Mouse (Mus musculus): ENCODE measurements at regions not wholly inside any gene's neighbourhood (a gene's known extent, or its start where the extent isn't known, plus 50 kb on each side); places are given as distances from the start of the nearest gene placed in this dataset.
"Not testable (repeated sequence)": the region's sequence is repeated elsewhere in the genome, so short reads cannot be mapped to it uniquely, and the experiment has no call there.

DNA sequence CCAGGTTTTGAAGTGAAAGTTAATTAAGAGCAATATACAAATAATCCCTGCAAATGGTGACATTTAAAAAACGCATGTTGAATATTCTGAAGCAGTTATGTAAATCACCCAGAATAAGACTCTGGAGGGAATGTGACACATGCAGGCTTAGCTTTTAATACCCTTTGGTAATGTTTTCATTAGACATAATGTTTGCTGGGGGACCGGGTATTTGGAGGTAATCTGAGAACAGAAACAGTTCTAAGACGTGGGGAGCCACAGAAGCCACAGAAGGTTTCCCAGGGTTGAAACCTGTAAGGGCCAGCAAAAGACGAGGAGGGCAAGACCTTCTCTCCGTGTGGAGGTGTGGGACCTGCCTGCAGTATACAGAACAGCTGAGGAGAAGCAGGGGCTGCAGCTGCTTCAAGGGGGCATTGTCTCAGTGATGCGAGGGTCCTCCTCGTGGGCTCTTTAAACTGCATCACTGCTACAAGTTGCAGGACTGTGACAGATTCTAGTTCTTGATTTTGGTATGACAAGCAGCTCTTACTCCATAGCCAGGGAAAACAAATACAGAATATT is 184.9 kb downstream of the Brms1l start:
- Histone ChIP-seq H3K36me3 (no peaks in the 10 kb centered on the region), H3K27ac (no peak overlapping the region), H3K27me3 (ENCODE audit: insufficient read depth, poor library complexity, severe bottlenecking) (no peaks in the 10 kb centered on the region), H3K4me1 (no peaks in the 10 kb centered on the region), H3K4me3 (no peak overlapping the region), H3K9me3 (no peaks in the 10 kb centered on the region)
- WGBS = 29% methylated on average over 7 of the region's 7 CpGs
- DNase-seq (ENCODE audit: low spot score) = no peak

DNA sequence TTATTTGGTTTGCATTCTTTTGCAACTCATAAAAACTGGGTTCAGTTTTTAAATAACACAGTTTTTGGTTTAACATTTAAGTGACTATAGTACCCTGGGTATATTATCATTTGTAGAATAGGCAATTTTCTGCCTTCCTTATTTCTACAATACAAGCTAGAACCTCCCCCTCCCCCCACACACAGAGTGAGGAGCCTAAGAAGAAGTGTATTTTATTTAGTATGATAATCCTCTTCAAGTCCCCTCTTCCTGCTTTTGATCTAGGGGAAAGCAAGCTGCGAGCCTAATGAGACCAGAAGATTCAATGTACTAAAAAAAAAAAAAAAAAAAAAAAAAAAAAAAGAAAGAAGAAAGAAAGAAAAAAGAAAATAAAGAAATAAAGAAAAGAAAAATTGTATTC is 184.4 kb downstream of the Brms1l start:
- DNase-seq (ENCODE audit: low spot score) = no peak
- Histone ChIP-seq H3K4me1 (no peaks in the 10 kb centered on the region), H3K27ac (no peak overlapping the region), H3K9me3 (no peaks in the 10 kb centered on the region), H3K36me3 (no peaks in the 10 kb centered on the region), H3K27me3 (ENCODE audit: insufficient read depth, poor library complexity, severe bottlenecking) (no peaks in the 10 kb centered on the region), H3K4me3 (no peak overlapping the region)
- WGBS = 24% methylated on average over 1 of the region's 1 CpGs

- Histone ChIP-seq H3K4me1 (no peaks in the 10 kb centered on the region), H3K36me3 (no peaks in the 10 kb centered on the region), H3K4me3 (no peak overlapping the region), H3K27me3 (ENCODE audit: insufficient read depth, poor library complexity, severe bottlenecking) (no peaks in the 10 kb centered on the region), H3K9me3 (no peaks in the 10 kb centered on the region), H3K27ac (no peak overlapping the region)
- 65% methylated on average over 4 of the region's 4 CpGs for WGBS
- no peak for DNase-seq (ENCODE audit: low spot score)
These were observed 173.9 kb downstream of the Brms1l start for GRCm38 (mm10) chr12:56009976-56010375.

- 83% methylated on average over 4 of the region's 4 CpGs for WGBS
- H3K27ac ChIP-seq = no peak overlapping the region
- DNase-seq (ENCODE audit: low spot score) = no peak
- no peak overlapping the region for H3K4me3 ChIP-seq
- H3K36me3 ChIP-seq = no peaks in the 10 kb centered on the region
- no peaks in the 10 kb centered on the region for H3K4me1 ChIP-seq
- no peaks in the 10 kb centered on the region for H3K27me3 ChIP-seq (ENCODE audit: insufficient read depth, poor library complexity, severe bottlenecking)
- H3K9me3 ChIP-seq = no peaks in the 10 kb centered on the region
These were observed 169.7 kb downstream of the Brms1l start for GRCm38 (mm10) chr12:56005846-56006245.

- H3K36me3 ChIP-seq = no peaks in the 10 kb centered on the region
- H3K4me3 ChIP-seq = no peak overlapping the region
- no peaks in the 10 kb centered on the region for H3K9me3 ChIP-seq
- H3K4me1 ChIP-seq = no peaks in the 10 kb centered on the region
- 60% methylated on average over 6 of the region's 6 CpGs for WGBS
- no peak for DNase-seq (ENCODE audit: low spot score)
- H3K27ac ChIP-seq = no peak overlapping the region
- H3K27me3 ChIP-seq (ENCODE audit: insufficient read depth, poor library complexity, severe bottlenecking) = no peaks in the 10 kb centered on the region
These were observed 169.2 kb downstream of the Brms1l start for GRCm38 (mm10) chr12:56005321-56005720.

GRCm38 (mm10) chr12:56004479-56004878 is 168.4 kb downstream of the Brms1l start:
- Histone ChIP-seq H3K36me3 (no peaks in the 10 kb centered on the region), H3K9me3 (no peaks in the 10 kb centered on the region), H3K4me1 (no peaks in the 10 kb centered on the region), H3K27ac (no peak overlapping the region), H3K4me3 (no peak overlapping the region), H3K27me3 (ENCODE audit: insufficient read depth, poor library complexity, severe bottlenecking) (no peaks in the 10 kb centered on the region)
- 53% methylated on average over 4 of the region's 4 CpGs for WGBS
- no peak for DNase-seq (ENCODE audit: low spot score)

DNA sequence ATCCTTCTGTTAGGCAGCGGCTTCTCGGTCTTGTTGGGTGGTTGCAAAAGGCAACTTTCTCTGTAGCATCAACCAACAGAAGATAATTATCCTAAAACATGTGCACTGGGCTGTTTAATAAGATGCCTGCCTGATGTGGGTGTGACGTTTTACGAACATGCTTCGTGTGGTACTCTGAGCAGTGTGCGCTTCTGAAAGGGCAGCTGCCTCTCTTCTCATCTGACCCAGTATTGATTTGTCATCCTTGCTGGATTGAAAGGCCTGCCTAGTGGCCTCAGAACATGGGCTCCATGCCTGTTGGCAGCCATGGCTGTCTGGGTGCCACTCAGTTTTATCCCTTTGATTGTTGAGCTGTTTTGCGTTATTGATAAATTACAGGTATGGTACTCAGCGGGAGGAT is 167.4 kb downstream of the Brms1l start:
- no peak for DNase-seq (ENCODE audit: low spot score)
- no peaks in the 10 kb centered on the region for H3K4me1 ChIP-seq
- WGBS = 90% methylated on average over 8 of the region's 8 CpGs
- no peaks in the 10 kb centered on the region for H3K27me3 ChIP-seq (ENCODE audit: insufficient read depth, poor library complexity, severe bottlenecking)
- H3K4me3 ChIP-seq = no peak overlapping the region
- no peaks in the 10 kb centered on the region for H3K9me3 ChIP-seq
- no peak overlapping the region for H3K27ac ChIP-seq
- no peaks in the 10 kb centered on the region for H3K36me3 ChIP-seq

DNA sequence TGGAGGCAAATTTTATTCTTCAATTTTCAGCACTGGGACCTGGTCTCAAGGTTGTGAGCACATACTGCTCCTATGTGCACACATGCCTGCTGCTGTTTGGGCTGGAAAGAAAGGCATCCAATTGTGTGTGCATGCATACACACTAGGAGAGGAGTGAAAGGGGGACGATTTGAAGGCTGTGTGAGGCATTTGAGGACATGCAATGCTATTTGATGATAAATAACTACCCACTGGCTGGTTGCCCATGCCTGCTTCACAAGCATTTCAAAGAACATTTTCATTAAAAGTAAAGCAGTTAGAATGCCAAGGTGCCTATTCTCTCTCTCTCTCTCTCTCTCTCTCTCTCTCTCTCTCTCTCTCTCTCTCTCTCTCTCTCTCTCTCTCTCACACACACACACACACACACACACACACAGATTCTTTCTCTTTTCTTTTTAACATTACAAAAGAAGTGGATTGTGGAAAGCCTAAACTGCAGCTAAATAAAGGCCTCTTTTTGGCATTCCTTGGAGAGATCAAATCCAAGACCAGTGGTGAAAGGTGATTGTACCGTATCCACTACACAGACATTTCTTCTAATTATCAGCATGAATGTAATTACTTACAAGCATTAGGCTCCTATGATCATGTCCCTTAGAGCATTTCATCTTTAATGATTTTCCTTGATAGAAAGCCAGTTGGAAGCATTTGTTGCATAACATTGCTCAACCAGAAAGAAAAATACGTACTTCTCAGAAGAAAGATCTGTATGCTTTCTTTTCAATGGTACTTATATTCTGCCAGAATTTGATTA is 160.7 kb downstream of the Brms1l start:
- Histone ChIP-seq H3K4me3 (no peak overlapping the region), H3K36me3 (no peaks in the 10 kb centered on the region), H3K27me3 (ENCODE audit: insufficient read depth, poor library complexity, severe bottlenecking) (no peaks in the 10 kb centered on the region), H3K9me3 (no peaks in the 10 kb centered on the region), H3K27ac (no peak overlapping the region), H3K4me1 (no peaks in the 10 kb centered on the region)
- WGBS = 86% methylated on average over 3 of the region's 3 CpGs
- DNase-seq (ENCODE audit: low spot score) = no peak

GRCm38 (mm10) chr12:55983565-55984351 is 147.6 kb downstream of the Brms1l start:
- Histone ChIP-seq H3K36me3 (no peaks in the 10 kb centered on the region), H3K27me3 (ENCODE audit: insufficient read depth, poor library complexity, severe bottlenecking) (no peaks in the 10 kb centered on the region), H3K4me1 (no peaks in the 10 kb centered on the region), H3K9me3 (no peaks in the 10 kb centered on the region), H3K4me3 (no peak overlapping the region), H3K27ac (no peak overlapping the region)
- WGBS = 79% methylated on average over 11 of the region's 11 CpGs
- no peak for DNase-seq (ENCODE audit: low spot score)

DNA sequence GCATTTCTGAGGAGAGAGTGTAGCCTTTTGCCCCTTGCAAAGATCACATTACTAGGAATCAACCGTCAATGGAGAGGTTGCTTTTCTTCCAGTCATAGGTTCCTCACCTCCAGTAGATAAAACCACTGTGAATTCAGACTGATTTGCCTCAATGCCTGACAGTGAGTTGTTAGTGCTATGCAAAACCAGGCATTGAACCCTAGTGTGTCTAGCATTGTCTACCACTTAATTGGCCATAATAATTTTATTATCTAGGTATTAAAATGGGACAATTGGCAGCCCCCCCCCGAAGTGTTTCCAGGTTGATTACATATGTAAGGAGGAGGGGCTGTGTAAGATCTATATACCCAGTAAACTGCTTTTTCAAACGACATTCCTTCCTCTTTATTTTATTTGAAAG is 147.0 kb downstream of the Brms1l start:
- H3K36me3 ChIP-seq = no peaks in the 10 kb centered on the region
- WGBS = 68% methylated on average over 3 of the region's 3 CpGs
- no peak overlapping the region for H3K27ac ChIP-seq
- DNase-seq (ENCODE audit: low spot score) = no peak
- no peaks in the 10 kb centered on the region for H3K4me1 ChIP-seq
- H3K27me3 ChIP-seq (ENCODE audit: insufficient read depth, poor library complexity, severe bottlenecking) = no peaks in the 10 kb centered on the region
- no peak overlapping the region for H3K4me3 ChIP-seq
- H3K9me3 ChIP-seq = no peaks in the 10 kb centered on the region

GRCm38 (mm10) chr12:55974262-55974661 is 138.1 kb downstream of the Brms1l start:
- DNase-seq (ENCODE audit: low spot score) = no peak
- Histone ChIP-seq H3K36me3 (no peaks in the 10 kb centered on the region), H3K27ac (no peak overlapping the region), H3K27me3 (ENCODE audit: insufficient read depth, poor library complexity, severe bottlenecking) (no peaks in the 10 kb centered on the region), H3K4me3 (no peak overlapping the region), H3K4me1 (no peaks in the 10 kb centered on the region), H3K9me3 (no peaks in the 10 kb centered on the region)
- WGBS = 81% methylated on average over 3 of the region's 3 CpGs

GRCm38 (mm10) chr12:55959319-55959718 is 123.2 kb downstream of the Brms1l start:
- H3K4me1 ChIP-seq; DNase-seq (ENCODE audit: low spot score); H3K36me3 ChIP-seq; H3K4me3 ChIP-seq; H3K27me3 ChIP-seq (ENCODE audit: insufficient read depth, poor library complexity, severe bottlenecking); H3K27ac ChIP-seq; H3K9me3 ChIP-seq: not testable (repeated sequence)
- WGBS = 79% methylated on average over 3 of the region's 3 CpGs

DNA sequence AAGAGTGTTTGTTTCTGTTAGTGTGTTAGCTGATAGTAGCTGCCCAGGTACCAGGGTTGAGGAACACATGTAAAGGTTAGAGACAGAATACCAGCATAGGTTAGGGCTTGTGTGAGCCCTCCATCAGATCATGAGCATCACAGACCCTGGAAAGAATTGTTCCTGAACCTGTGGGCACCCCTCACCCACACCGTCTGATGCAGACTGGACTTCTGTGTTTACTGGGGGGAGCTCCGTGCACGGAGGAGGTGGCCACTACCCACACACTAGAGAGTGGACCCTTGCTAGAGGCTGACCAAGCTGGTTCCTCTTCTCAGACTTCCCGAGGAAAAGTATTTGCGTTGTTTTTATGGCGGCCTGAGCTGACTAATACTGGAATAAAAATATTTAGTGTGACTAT is 104.4 kb downstream of the Brms1l start:
- H3K27me3 ChIP-seq (ENCODE audit: insufficient read depth, poor library complexity, severe bottlenecking) = no peaks in the 10 kb centered on the region
- H3K27ac ChIP-seq = no peak overlapping the region
- no peak for DNase-seq (ENCODE audit: low spot score)
- no peaks in the 10 kb centered on the region for H3K9me3 ChIP-seq
- 84% methylated on average over 6 of the region's 6 CpGs for WGBS
- no peaks in the 10 kb centered on the region for H3K36me3 ChIP-seq
- H3K4me1 ChIP-seq = no peaks in the 10 kb centered on the region
- H3K4me3 ChIP-seq = no peak overlapping the region
